Mouse (Mus musculus) monocyte, adult 2 months (primary cell): Measurements from ENCODE around the gene Mllt3.

Source experiments
- DNase-seq, 2 experiments: peaks; one replicate each; pipeline ENCODE4 v3.0.0; 2022; ENCODE audit warnings: low spot score in 2 of 2, low read depth in 1 of 2

The Mllt3 gene

DNA sequence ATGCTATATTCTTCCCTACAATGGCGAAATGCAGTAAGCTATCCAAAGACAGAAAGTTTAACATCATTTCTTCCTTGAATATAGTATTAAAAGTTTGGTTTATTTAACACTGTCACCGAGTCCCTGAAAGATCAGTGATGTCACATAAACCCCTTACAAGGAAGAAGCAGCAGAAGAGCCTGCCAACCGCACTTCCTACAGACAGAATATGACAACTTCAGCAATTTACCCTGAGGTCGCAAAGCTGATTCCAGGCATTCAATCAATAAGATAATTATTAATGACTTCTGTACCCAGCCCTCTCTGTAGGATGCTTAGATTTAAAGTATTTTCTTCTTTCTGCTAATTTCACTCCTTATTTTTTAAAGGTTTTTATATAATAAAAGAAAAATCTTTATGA, 140.2 kb downstream of the Mllt3 start:
- DNase-seq: no peak

DNA sequence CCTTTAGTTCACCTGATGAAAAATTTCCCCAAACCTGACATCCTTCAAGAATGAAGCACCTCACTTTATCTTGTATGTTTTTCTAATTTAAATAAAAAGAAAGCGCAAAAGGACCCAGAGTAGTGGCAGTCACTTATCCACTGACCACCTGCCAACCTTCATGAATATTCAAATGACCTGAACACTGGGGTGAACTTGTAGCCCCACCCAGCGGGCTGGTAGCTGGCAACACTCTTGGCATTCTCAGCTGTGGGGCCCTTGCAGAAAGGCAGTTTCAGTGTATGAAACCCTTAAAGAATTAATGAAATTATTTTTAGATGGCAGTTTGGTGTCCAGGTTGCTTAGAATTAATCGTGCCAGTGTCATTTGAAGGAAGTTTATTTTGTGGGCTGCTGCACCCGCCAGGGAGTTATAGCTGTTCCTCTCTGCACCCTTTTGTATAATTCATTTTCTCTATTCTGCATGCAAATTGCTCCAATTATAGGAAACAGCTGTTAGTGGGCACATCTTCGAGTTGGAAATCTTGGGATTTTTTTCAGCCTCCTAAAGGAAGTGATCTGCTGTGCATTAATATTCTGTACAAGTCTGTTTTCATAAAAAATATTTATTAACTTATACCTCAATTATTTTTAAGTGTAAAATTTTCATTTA, 149.8 kb downstream of the Mllt3 start:
- DNase-seq: no peak

DNA sequence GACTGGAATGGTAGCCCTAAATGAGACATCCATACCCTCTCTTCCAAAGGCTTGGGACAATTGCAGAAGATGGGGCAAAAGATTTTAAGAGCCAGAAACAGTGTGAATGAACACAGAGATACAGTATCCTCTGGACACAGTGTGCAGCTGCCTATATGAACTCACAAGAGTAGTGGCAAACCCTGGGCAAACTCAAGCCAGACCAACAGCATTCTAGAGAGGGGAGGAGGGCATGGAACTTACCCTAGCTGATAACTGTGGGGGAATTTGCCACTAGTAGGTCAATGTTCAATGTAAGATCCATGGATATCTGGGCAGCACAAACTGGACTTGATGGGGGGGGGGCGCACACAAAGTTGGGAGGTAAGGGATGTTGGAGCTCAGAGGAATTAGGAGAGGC, 151.2 kb downstream of the Mllt3 start:
- no peak for DNase-seq

DNA sequence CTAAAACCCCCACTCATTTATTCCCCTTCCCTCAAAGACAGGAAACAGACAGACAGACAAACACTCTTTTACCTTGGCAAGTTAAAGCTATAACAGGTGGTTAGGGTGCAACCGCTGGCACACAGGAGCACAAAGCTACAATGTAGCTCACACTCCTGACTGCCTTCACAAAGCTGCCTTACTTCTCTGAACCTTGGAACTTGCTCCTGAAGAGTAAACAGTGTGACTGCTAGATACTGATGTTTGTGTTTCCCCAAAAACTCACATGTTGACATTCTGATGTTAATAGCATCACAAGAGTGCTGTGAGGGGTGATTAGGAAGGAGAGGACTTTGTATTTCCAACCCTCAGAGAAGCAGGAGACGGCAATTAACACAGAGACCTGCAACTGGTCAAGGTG, 151.6 kb downstream of the Mllt3 start:
- no peak for DNase-seq

DNA sequence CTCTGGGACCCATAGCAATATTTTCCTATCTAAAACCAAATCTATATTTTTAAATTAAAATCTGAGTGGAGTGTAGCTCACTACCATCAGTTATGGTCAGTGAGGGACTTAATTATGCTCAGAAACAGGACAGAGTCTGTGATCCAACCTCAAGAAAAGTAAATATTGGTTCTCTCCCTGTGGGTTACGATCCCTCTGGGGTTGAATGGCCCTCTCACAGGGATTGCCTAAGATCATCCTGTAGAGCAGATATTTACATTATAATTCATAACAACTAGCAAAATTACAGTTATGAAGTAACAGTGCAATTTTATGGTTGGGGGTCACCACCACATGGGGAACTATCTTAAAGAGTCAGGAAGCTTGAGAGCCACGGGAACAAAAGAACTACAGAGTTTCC, 152.9 kb downstream of the Mllt3 start:
- no peak for DNase-seq

DNA sequence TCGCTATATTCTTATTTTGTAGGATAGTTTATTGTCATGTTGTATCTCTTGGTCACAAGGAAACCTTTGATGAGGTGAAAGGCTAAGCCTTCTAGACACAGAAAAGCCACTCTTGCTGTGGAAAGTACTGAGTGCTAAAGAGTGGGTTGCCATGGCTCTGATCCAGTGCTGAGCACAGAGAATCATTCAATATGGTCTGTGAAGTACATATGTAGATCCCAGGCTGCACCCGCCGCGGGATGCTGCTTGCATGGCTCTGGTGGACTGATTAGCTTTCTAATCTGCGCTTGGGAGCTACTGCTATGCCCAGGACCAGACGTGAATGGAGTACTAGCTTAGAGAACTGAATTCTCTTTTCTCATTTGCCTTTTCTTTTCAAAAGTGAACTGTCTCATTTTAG, 154.5 kb downstream of the Mllt3 start:
- DNase-seq: no peak

DNA sequence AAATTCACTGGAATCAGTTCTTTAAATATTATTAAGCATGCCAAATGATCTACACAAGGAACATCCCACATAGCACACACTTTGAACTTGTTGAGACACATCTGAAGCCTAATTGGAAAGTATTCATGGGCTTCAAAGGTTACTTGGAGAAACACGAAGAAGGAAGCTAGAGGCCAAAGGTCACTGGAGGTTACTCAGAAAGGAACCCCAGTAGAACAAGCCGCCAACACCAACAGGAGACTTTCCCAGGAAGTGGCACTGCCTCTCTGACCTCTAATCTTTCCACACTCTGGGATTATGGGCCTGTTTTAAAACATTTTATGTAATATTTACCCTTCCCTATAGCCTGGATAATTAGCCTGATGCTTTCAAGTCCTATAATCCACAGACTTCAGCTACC, 162.6 kb downstream of the Mllt3 start:
- no peak for DNase-seq

DNA sequence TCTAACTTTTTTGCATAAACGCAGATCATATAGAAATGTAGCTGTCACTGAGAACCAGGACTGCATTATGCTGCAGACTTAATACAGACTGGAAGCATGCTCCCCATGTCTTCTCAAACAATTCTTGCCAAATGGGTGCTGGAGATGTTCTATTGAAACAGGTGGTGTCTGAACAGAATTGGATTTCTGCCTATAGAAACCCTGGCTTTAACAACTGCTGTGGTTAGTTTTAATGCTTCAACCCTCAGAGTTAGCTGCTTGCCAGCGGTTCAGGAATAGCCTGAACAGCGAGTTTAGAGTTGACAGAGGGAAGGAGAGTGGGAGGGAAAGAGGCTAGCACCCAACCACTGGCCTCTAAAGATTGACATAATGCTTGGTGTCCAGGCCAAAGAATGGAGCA, 166.6 kb downstream of the Mllt3 start:
- DNase-seq: no peak

DNA sequence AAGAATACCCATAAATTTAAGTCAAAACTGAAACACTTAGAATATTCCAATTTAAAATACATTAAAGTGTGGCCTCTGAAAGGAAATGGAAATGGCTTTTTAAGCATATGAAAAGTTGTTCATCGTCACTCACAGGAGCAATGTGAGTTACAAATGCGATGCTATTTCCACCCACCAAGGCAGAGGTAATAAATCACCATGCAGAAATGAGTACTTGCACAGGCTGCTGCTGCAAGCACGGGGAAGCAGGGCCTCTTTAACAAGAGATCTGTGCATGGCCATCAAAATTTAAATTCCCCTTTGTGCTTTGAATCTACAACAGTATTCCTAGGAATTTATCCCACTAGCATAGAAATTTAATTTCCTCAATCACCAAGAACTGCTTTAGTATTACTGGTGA, 167.3 kb downstream of the Mllt3 start:
- no peak for DNase-seq

DNA sequence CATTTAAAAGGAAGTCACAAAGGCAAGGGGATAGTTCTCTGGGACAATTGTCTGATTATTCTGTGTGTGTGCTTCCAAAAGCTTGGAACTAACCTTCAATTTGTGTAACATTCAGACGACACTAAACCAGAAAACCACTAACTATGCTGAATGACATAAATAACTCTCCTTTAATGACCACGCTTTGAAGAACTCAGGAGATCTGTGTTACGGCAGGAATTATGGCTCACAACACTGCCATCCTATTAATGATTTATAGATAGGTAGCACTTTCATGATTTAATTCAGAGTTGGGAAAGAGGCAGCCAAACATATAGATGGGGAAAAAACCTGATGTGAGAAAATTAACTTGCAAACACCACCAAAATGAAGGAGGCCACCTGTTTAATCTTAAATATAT, 168.1 kb downstream of the Mllt3 start:
- no peak for DNase-seq

DNA sequence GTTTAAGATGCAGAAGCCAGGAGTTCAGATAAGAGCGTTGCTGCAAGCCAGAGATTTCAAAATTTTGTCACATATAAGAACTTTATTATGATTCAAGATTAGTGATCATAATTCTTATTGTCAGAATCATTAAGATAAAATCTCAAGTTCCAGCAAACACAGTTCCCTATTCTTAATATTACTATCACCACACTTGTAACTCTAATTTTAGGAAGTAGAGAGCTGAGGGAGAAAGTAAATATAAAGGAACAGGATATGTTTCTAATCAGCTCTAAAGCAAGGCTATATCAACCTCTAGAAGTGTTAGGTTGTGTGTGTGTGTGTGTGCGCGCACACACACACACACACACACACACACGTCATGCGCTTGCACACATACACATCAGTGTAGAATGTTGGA, 170.0 kb downstream of the Mllt3 start:
- DNase-seq: no peak

DNA sequence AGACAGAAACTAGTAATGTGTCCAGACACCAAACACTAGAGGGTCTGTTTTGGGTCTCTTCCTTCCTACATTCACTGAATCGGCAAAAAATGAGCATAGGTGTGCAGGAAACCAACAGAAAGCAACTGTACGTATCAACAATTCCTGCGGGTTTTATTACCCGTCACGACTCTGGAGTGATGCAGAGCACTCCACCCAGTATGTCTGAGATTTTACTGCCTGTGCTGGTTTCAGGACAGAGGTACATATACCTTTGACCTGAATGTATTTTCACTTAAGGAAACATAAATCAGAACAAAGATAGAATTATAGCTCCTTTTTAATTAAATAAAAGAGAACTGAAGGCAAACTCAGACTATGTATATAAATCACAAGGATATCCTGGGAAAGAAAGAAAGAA, 172.4 kb downstream of the Mllt3 start:
- DNase-seq: no peak

DNA sequence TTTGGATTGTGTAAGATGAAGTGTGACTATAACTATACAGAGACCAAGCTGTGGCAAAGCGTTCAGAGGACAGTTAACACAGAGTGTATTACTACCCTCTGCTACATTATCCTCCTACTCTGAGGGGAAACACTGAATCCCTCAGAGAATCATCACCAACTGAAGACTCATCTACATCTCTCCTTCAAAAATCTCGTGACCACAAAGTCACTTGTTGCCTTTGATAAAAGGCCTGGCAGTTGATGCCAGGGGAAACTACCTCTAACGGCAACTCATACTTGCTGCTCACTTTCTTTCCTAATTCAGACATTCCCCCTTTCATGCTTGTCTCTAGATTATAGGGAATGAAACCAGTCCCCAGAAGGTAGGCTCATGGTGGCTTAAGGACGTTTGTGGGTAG, 174.0 kb downstream of the Mllt3 start:
- DNase-seq: no peak

DNA sequence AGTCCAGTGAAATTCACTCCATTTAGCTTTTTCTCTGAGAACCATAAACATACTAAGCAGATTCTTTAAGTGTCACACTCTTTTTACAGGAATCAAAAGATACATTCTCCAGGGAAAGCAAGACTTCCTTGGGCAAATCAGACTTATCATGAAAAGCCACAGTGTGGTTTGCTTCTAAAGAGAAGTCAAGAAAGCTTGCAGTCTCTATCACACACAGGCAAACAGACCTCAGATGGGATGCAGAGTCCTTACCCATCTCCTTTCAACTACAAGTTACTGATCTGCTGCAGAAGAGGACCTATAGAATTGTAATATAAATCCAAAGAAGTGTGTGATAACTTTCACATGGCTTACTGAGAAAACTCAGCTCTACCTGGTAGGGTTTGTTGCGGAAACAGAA, 175.2 kb downstream of the Mllt3 start:
- DNase-seq: no peak

DNA sequence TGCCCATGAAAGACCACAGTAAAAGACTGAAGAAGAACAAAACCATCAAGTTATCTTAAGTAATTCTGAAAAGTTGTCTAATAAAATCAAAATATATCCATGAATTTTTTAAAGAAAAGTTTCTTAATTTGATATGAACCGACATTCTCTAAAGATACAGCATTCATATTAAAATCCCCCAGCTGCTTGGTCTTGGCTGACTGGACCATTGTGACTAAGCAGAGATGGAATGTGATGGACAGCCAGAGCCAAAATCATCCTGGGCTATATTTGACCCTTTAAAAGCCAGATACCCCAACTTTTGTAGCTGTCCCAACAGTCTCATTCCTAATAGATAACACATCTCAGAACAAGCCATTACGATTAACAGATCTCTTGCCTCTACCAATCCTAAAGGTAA, 180.7 kb downstream of the Mllt3 start:
- DNase-seq: no peak

DNA sequence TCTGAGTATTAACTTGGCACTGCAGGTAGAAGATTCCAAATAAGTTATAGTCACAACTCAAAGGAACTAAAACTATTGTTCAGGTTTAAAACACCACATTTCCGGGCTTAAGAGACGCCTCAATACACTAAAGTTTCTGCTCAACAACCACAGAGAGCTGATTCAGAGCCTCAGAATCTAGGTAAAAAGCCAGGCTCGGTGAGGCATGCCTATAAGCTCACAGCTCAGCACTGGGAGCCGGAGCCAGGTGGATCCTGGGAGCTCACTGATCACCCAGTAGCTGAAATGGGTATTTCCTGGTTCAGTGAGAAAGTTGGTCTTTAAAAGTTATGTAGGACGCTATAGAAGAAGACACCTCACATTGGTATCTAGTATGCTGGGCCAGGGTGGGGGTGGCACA, 183.1 kb downstream of the Mllt3 start:
- no peak for DNase-seq

DNA sequence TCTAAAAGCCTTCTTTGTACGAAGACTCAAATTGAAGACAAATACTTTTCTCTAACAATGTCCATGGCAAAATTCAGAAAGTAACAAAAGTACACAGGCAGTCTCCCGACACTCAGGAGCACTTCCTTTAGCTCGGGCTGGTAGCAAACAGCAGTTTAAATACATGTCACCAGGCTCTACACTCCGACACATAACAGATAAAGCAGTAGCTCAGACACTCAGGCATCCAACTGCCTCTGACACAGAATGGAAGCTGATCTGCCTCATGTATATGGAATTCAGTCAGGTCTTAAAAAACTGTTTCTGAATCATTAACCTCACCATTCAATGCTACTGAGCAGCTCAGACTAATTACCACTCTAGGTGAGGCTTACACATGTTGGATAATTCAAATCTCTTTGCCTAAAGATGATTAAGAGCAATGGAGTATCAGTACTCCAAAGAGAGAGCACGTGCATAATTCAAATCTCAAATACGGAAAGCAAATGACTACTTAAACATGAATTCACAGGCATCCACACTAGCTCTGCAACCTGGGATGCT, 188.4 kb downstream of the Mllt3 start:
- no peak for DNase-seq

DNA sequence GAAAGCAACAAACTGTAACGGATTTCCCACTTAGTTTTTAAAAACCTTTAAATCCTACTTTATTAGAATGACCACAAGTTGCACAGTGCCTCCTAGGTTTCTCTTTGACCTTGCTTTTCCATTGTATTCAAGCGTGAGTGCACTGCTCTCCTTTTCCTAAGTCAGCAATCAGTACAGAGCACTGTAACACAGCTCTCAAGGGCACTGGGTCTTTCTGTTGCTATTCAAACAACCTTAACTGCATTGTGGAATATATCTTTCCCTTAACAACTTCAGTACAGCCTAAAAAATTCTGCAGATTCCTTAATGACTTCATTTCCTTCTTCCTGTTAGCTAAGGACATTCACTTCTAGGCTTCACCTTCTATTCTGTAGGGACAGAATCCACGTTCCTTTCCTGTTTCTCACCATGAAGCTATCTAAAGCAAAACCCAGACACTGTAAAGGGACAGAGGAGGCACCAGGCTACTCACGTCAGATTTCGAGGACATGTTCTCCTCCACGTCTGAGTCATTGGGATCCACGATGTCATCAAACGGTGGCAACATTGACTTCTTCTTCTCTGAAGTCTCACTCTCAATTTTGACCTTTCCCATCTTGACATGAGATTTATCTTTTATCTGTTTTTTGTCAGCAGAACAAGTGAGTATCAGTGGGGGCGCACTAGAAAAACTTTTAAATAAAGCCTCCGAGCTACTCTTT, 192.8 kb downstream of the Mllt3 start:
- no peak for DNase-seq

DNA sequence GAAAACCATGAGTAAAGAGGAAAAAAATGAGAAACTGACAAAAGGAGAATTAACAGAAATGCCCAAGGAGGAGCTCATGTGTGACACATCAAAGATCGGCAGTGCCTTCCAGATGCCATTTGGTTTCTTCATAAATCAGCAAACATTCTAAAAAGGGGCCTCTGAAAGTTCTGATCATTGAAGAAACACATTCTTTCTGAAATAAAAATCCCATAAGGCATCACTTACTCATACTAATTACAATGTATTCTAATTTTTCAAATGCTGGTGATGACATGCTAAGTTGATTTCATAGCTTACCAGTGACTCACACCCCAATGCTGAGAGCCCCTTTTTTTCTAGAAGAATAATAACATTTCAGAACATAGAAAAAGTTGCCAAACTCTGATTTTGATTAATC, 194.4 kb downstream of the Mllt3 start:
- DNase-seq: no peak

DNA sequence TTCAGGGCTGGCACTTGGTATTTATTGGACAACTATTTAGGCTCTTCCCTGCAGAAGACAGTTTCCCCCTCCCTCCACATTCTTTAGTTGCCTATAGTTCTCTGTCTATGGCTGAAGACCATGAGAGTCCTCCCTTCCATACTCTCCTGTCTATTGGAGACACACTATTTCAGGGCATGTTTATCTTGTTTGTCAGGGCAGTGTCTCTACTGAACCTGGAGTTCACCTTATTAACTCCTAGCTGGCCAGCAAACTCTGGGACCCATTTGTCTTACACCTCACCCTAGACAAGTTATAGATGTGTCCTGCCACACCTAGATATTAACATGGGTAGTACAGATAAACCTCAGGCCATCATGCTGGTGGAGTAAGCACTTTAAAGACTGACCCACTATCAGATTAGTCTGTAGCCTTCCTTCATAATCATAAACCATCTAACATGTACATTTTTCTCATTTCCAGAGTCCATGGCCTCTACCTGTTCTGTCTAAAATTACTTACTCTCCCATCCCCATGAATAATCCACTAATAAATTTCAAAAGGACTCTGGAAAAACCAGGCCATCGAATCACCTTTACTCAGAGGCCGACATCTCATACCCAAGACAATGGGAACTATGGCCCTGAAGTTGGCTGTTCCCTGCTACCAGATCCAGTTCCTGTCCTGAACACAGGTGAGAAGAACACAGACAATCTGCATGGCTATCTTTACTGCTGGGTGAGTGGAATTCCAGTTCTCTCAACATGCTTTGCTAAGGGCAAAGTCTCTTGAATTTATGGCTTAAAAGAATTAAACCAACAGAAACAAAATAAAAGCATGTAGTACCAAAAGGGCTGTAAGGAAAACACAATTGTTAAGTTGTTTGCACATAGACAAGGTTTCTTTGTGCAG, 195.4 kb downstream of the Mllt3 start:
- no peak for DNase-seq

DNA sequence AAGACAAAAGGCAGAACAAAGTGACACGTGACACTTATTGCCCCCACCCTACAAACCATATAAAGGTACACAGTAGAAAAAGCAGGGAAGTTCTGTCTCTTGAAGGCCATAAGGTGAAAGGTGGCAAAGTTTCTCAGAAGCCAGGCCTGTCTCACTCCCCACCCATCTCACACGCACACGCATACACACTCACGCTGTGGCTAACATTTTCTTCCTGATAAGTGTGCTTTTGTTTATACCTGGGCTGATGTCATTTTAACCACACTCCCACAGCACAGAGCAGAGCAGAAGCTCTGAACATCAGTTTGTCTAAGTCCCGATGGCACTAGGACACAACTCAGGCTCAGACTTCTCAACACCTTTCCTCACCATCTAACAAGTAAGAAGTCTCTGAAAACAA, 196.9 kb downstream of the Mllt3 start:
- no peak for DNase-seq

DNA sequence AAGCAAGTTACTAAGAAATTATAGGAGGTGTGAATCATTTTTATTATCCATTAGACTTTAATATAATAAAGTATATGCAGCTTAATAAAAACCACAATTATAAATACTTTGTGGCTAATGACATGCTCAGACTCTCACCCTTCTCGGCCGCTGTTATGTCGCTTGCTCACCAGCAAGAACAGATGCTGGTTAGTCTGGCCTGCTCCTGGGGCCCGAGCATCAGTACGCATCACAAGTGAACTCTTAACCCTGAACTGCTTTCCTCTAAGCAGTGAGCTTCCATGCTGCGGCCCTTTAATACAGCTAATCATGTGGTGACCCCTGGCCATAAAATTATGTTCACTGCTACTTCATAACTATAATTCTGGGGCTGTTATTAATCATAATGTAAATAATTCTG, 198.0 kb downstream of the Mllt3 start:
- DNase-seq: no peak
